Mouse (Mus musculus): ENCODE measurements at regions not wholly inside any gene's neighbourhood (a gene's known extent, or its start where the extent isn't known, plus 50 kb on each side); places are given as distances from the start of the nearest gene placed in this dataset.

DNA sequence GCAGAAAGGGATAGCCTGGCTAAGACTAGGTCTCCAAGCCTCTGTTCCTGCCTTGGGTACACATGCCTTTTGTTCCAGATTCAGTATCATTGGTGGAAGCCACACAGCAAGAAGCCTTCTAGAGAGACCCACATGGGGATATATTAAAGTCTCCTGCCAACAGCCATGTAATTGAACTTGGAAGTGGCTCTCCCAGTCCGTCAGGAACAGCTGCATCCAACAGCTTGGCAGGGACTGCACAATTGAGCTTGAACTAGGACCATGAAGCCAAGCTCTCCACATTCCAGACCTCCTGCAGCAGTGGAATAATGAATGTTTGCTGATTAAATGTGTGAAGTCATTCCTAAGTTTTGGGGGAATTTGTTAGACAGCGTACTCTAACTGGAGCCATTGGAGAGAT lies 94.5 kb downstream of the Gpr139 start:
- DNase-seq: no peak

DNA sequence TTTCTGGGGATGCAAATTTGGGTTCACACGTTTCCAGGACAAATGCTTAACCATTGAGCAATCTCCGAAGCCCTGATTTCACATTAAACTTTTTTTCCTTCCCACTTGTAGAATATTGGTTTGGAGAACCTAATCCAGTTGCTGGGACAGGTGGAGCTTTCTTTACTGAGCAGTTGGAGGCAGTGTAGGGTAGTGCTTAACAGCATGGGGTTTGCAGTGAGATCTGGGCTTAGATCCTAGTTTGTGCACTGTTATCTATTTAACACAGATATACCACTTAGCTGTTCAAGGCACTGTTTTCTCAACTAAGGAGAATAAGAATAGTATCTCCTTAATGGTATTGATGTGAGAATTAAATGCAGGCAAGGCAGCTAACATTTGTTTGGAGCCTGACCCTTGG lies 93.5 kb upstream of the Gprc5b start:
- no peak for DNase-seq

GRCm38 (mm10) chr7:119087723-119088419 lies 92.9 kb upstream of the Gprc5b start:
- no peak for DNase-seq

DNA sequence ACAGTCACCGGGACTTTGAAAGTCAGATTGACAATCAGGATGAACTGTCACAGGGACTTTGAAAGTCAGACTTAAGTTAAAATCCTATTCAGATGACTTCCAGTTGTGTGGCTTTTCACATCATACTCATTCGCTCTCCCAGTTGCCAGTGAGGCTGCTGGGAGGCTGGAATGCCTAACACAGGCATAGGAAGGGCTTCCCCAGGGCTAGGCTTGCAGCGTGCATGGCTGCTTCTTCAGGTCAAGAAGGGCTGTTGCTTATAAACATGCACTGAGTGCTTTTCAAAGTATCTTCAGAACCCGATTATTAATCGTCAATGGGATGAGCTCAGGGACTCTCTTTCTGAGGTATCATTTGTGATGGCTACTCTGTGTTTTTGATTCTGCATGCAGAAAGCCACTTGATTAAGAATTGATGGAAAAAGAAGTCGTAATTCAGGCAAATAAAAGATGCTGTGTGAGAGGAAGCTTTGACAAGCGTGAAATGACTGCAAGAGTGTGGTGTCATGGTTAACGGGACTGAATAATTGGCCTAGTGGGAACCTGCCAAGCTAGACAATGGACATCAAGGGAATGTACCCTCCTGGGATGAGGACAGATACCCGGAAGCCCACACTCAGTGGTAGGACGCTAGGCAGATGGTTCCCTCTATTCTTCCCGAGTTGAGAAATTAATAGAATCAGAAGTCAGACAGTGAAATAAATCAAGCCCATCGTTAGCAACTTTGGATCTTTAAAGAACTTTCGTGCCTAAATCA lies 90.9 kb upstream of the Gprc5b start:
- DNase-seq: no peak

DNA sequence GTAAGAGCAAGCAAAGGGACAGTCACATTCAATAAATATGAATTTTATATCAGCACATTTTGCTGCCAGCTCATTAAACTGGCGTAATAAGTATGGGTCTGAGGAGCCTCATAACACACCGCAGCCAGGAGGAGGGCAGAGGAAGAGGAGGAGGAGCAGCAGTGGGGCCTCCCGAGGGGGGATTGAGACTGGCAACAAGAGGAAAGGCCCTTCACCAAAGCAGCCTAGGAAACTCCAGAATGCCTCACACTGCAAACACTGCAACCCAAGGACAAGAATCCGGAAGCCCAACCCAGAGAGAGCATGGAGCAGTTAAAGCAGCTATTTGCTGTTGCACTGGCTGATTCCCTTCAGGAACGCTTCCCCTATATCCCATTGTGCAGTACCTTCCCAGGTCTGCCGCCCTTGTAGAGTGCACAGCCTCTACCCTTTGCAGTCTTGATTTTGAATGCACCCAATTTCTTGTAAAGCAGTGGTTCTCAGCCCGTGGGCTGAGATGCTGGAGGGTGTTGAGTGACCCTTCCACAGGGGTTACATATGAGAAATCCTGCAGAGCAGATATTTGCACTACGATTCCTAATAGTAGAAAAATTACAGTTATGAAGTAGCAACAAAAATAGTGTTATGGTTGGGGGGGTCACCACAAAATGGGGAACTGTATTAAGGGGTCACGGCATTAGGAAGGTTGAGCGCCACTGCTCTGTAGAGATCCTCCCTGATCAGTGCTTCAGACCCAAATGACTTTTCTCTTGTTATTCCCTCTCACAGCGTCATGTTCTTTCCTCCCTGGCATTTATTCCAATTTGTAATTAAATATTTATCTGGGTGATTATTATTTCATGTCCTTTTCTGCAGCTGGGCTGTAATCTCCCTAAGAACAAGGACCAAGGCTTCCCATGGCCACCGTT lies 82.0 kb upstream of the Gprc5b start:
- peak; percentile 3 for DNase-seq

GRCm38 (mm10) chr7:119066026-119066425 lies 71.0 kb upstream of the Gprc5b start:
- DNase-seq: no peak

Measured in kidney, adult 18-20 months (tissue).